Mouse (Mus musculus): ENCODE results near the gene Prdm15. TPM values are rescaled to one million over a fixed set of nuclear protein-coding genes. Genes with fewer than 3 reads are reported as not detected.

Gene Prdm15
- 5.4 TPM for polyA plus RNA-seq (2012; fragmentation: generic; extraction: Trizol)

DNA sequence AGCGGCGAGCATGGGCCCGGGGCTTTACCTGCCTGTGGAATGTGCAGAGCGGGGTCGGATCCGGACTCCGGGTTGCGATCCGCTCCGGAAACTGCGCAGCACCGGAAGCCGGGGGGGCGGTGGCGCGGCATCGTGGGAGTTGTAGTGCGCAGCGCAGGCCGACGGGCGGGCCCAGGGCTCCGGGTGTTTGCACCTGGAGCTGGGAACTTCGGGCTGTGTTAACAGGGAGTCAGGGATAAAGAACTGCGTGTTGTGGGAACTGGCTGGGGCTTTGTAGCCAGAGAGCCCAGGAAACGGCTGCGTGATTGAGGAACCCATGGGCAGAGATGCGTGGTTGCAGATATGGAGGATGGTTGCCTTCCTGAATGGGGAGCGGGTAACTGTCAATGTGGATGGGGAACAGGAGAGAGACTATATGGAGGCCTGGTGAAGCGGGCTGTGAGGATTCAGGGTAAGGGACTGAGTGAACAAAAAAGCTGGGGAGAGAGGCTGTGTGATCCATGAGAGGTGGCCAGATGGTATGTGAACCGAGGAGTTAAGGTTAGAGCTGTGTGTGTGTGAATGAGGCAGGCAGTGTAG lies at the start of gene Prdm15:
TSS of gene Prdm15 (minus strand) at position 110 of the 579 bp plus-strand sequence.
- Histone ChIP-seq H3K79me2 (ENCODE audit: control insufficient read depth, insufficient read depth) (peaks cover 34% of the 10 kb centered on the region), H3K4me2 (ENCODE audit: low read depth) (peak within 1 kb of the TSS; percentile 92), H3K4me3 (peak within 1 kb of the TSS; percentile 76), H3ac (ENCODE audit: control insufficient read depth, insufficient read length) (peak within 1 kb of the TSS; percentile 63), H3K36me3 (ENCODE audit: control insufficient read depth, insufficient read depth) (peaks cover 3% of the 10 kb centered on the region), H3K27me3 (ENCODE audit: control insufficient read depth, insufficient read depth, insufficient read length) (no peaks in the 10 kb centered on the region)
- TF ChIP-seq MYOD1 (IDR thresholded peaks at IDR 0.05; ENCODE audit: control insufficient read depth in 1 of 3, insufficient read length in 2 of 3, low read depth in 2 of 3) (no peak), POLR2A (IDR thresholded peaks at IDR 0.05; ENCODE audit: insufficient read length, low read depth) (no peak), SRF (IDR thresholded peaks at IDR 0.05; ENCODE audit: control insufficient read depth, insufficient read length, low read depth) (no peak), REST (IDR thresholded peaks at IDR 0.05; ENCODE audit: insufficient read depth, insufficient read length) (no peak)

DNA sequence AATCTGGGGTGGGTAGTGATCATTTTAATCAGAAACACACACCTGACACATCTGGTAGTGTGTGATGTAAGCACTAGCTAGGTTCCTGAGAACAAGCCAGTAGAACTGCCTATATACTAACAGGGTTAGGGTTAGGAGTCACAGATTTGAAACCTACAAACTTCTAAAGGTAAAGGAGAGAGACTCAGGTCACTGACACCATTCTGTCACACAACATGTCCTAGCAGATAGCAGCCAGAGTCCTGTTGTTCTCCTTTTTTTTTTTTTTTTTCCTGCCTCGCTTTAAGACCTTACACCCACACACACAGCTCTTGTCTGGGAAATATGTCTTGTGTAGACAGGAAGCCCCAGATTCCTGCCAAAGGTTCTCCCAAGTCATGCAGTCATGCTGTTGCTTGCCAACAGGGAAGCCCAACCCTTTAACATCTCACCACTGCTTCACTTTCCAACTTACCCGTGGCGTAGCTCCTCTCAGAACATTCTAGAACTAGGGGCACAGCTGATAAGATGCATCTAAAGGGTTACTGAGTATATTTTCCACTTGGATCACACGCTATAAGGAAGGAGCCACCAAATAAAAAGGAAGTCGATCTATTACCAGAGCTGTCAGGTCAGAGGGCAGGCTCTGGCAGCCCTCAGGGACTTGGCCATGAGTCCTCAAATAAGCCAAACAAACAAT lies 45.8 kb upstream of the Prdm15 start:
- H3K4me3 ChIP-seq, result no peak overlapping the region
- no peak overlapping the region for H3ac ChIP-seq (ENCODE audit: control insufficient read depth, insufficient read length)
- H3K36me3 ChIP-seq (ENCODE audit: control insufficient read depth, insufficient read depth), result no peaks in the 10 kb centered on the region
- peak overlapping the region; percentile 29 for H3K4me2 ChIP-seq (ENCODE audit: low read depth)
- no peak for TF ChIP-seq POLR2AphosphoS2 (IDR thresholded peaks at IDR 0.05; ENCODE audit: insufficient read length, low read depth)
- no peak for TF ChIP-seq SRF (IDR thresholded peaks at IDR 0.05; ENCODE audit: control insufficient read depth, insufficient read length, low read depth)
- no peak for TF ChIP-seq E2F4 (IDR thresholded peaks at IDR 0.05; ENCODE audit: insufficient read depth)
- TF ChIP-seq CEBPB (IDR thresholded peaks at IDR 0.05; ENCODE audit: insufficient read depth, poor library complexity, severe bottlenecking), result no peak
- no peak for TF ChIP-seq REST (IDR thresholded peaks at IDR 0.05; ENCODE audit: insufficient read depth, insufficient read length)
- no peak for TF ChIP-seq USF1 (IDR thresholded peaks at IDR 0.05; ENCODE audit: low read depth)
- TF ChIP-seq MYOD1 (IDR thresholded peaks at IDR 0.05; ENCODE audit: control insufficient read depth in 1 of 3, insufficient read length in 2 of 3, low read depth in 2 of 3), result no peak
- no peak for TF ChIP-seq TCF12 (IDR thresholded peaks at IDR 0.05; ENCODE audit: insufficient read depth, poor library complexity, severe bottlenecking)
- TF ChIP-seq TCF3 (IDR thresholded peaks at IDR 0.05; ENCODE audit: insufficient read length, low read depth), result no peak
- TF ChIP-seq MYOG (IDR thresholded peaks at IDR 0.05; ENCODE audit: control insufficient read depth in 1 of 3, insufficient read depth in 1 of 3, insufficient read length in 2 of 3, low read depth in 2 of 3), result no peak
- H3K27me3 ChIP-seq (ENCODE audit: control insufficient read depth, insufficient read depth, insufficient read length), result no peaks in the 10 kb centered on the region
- no peaks in the 10 kb centered on the region for H3K79me2 ChIP-seq (ENCODE audit: control insufficient read depth, insufficient read depth)

DNA sequence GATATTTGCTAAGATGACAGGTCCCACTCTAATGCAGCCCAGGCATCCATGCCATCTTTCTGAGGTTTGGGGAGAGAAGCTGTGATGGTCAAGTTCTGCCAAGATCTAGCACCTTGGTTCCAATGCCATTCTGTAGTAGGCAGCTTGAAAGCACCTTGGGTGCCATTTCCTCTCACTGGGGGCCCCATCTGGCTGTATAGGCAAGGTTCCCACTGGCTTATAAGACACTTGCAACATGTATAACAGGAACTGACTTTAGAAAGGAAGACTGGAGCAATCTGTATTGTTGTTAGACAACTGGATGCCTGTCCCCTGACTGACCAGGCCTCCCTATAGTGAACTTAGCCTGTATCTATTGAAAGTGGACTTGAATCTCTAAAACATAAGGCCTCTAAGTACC lies 36.1 kb upstream of the Prdm15 start:
- Histone ChIP-seq H3K4me3 (no peak overlapping the region), H3K79me2 (ENCODE audit: control insufficient read depth, insufficient read depth) (no peaks in the 10 kb centered on the region), H3ac (ENCODE audit: control insufficient read depth, insufficient read length) (no peak overlapping the region), H3K36me3 (ENCODE audit: control insufficient read depth, insufficient read depth) (no peaks in the 10 kb centered on the region), H3K27me3 (ENCODE audit: control insufficient read depth, insufficient read depth, insufficient read length) (no peaks in the 10 kb centered on the region), H3K4me2 (ENCODE audit: low read depth) (no peak overlapping the region)
- TF ChIP-seq USF1 (IDR thresholded peaks at IDR 0.05; ENCODE audit: low read depth) (no peak), SRF (IDR thresholded peaks at IDR 0.05; ENCODE audit: control insufficient read depth, insufficient read length, low read depth) (no peak), MYOD1 (IDR thresholded peaks at IDR 0.05; ENCODE audit: control insufficient read depth in 1 of 3, insufficient read length in 2 of 3, low read depth in 2 of 3) (no peak), POLR2AphosphoS2 (IDR thresholded peaks at IDR 0.05; ENCODE audit: insufficient read length, low read depth) (no peak), CEBPB (IDR thresholded peaks at IDR 0.05; ENCODE audit: insufficient read depth, poor library complexity, severe bottlenecking) (no peak), POLR2A (IDR thresholded peaks at IDR 0.05; ENCODE audit: insufficient read length, low read depth) (no peak), MYOG (IDR thresholded peaks at IDR 0.05; ENCODE audit: control insufficient read depth in 1 of 3, insufficient read depth in 1 of 3, insufficient read length in 2 of 3, low read depth in 2 of 3) (no peak), TCF3 (IDR thresholded peaks at IDR 0.05; ENCODE audit: insufficient read length, low read depth) (no peak), REST (IDR thresholded peaks at IDR 0.05; ENCODE audit: insufficient read depth, insufficient read length) (no peak), TCF12 (IDR thresholded peaks at IDR 0.05; ENCODE audit: insufficient read depth, poor library complexity, severe bottlenecking) (no peak)

DNA sequence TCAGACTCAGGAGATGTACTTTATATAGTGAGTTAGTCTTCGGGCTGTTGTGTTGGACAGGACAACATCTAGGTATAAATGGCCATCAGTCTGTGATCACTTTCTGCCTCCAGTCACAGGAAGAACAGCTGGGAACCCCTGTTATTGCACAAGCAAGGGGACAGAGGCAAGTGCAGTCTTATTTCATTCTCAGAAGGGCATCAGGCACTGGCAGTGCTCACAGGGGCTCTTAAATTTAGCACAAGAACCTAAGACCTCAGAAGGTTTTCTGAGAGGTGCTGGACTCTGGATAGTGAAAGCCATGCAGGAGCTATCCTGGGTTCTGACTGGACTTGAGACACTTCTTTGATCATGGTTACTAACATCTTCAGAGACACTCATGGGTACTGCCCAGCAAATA lies 32.0 kb upstream of the Prdm15 start:
- TF ChIP-seq USF1 (IDR thresholded peaks at IDR 0.05; ENCODE audit: low read depth), result no peak
- no peak for TF ChIP-seq POLR2AphosphoS2 (IDR thresholded peaks at IDR 0.05; ENCODE audit: insufficient read length, low read depth)
- TF ChIP-seq TCF12 (IDR thresholded peaks at IDR 0.05; ENCODE audit: insufficient read depth, poor library complexity, severe bottlenecking), result no peak
- TF ChIP-seq POLR2A (IDR thresholded peaks at IDR 0.05; ENCODE audit: insufficient read length, low read depth), result no peak
- Histone ChIP-seq H3ac (ENCODE audit: control insufficient read depth, insufficient read length) (no peak overlapping the region), H3K27me3 (ENCODE audit: control insufficient read depth, insufficient read depth, insufficient read length) (no peaks in the 10 kb centered on the region), H3K36me3 (ENCODE audit: control insufficient read depth, insufficient read depth) (no peaks in the 10 kb centered on the region), H3K4me3 (no peak overlapping the region), H3K4me2 (ENCODE audit: low read depth) (no peak overlapping the region), H3K79me2 (ENCODE audit: control insufficient read depth, insufficient read depth) (no peaks in the 10 kb centered on the region)

DNA sequence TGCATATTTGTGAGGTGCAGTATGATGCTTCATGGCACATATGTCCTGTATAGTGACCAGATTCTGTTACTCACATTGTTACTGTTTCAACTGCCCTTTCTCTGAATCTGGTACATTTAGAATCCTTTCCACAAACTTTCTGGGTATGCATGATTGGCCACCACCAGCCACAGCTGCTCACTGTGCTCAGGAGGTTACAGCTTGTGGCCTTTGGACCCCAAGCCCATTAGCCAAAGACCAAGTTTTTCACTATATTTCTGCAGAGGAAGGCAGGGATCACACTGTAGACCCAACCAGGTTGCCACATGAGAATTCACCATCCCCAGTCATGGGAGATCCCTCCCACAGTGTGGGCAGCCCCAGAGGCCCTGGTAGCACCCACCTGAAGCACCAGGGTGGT lies 31.2 kb upstream of the Prdm15 start:
- H3K27me3 ChIP-seq (ENCODE audit: control insufficient read depth, insufficient read depth, insufficient read length), result no peaks in the 10 kb centered on the region
- no peaks in the 10 kb centered on the region for H3K36me3 ChIP-seq (ENCODE audit: control insufficient read depth, insufficient read depth)
- TF ChIP-seq E2F4 (IDR thresholded peaks at IDR 0.05; ENCODE audit: insufficient read depth), result no peak
- no peak for TF ChIP-seq POLR2AphosphoS2 (IDR thresholded peaks at IDR 0.05; ENCODE audit: insufficient read length, low read depth)
- no peak for TF ChIP-seq POLR2A (IDR thresholded peaks at IDR 0.05; ENCODE audit: insufficient read length, low read depth)
- TF ChIP-seq TCF12 (IDR thresholded peaks at IDR 0.05; ENCODE audit: insufficient read depth, poor library complexity, severe bottlenecking), result no peak
- TF ChIP-seq USF1 (IDR thresholded peaks at IDR 0.05; ENCODE audit: low read depth), result no peak
- TF ChIP-seq MYOG (IDR thresholded peaks at IDR 0.05; ENCODE audit: control insufficient read depth in 1 of 3, insufficient read depth in 1 of 3, insufficient read length in 2 of 3, low read depth in 2 of 3), result no peak
- TF ChIP-seq MYOD1 (IDR thresholded peaks at IDR 0.05; ENCODE audit: control insufficient read depth in 1 of 3, insufficient read length in 2 of 3, low read depth in 2 of 3), result no peak
- TF ChIP-seq SRF (IDR thresholded peaks at IDR 0.05; ENCODE audit: control insufficient read depth, insufficient read length, low read depth), result no peak
- no peak for TF ChIP-seq CEBPB (IDR thresholded peaks at IDR 0.05; ENCODE audit: insufficient read depth, poor library complexity, severe bottlenecking)
- TF ChIP-seq MAX (IDR thresholded peaks at IDR 0.05; ENCODE audit: low read depth), result no peak
- no peak for TF ChIP-seq REST (IDR thresholded peaks at IDR 0.05; ENCODE audit: insufficient read depth, insufficient read length)
- no peak for TF ChIP-seq TCF3 (IDR thresholded peaks at IDR 0.05; ENCODE audit: insufficient read length, low read depth)
- H3ac ChIP-seq (ENCODE audit: control insufficient read depth, insufficient read length), result no peak overlapping the region
- H3K79me2 ChIP-seq (ENCODE audit: control insufficient read depth, insufficient read depth), result no peaks in the 10 kb centered on the region
- H3K4me3 ChIP-seq, result no peak overlapping the region
- no peak overlapping the region for H3K4me2 ChIP-seq (ENCODE audit: low read depth)
